Mouse (Mus musculus): ENCODE measurements around the gene Shc2. TPM values are rescaled to one million over a fixed set of nuclear protein-coding genes. Genes with fewer than 3 reads are reported as not detected.

Gene Shc2
- polyA plus RNA-seq, 1 experiment from 2014 or later: 2.6 TPM

DNA sequence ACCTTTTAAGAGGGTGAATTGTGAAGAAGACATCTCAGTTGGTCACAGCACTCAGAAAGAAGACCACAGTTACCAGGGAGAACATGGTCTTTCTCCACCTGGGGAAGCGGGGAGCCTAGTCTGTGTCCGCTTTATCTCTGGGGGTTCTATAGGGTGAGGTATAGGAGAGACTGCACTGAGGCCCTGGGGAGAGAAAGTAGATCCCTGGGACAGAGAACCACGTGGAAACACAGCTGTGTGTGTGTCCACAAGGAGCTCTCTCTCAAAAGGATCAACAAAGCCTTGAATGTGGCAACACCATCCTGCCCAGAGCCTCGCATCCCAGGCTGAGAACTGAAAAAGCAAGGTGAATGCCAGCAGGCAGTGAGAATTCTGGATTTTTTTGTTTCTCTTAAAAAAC lies 60.3 kb downstream of the Shc2 start:
- Histone ChIP-seq H3K4me2 (no peak overlapping the region), H3K36me3 (no peaks in the 10 kb centered on the region), H3K4me3 (no peak overlapping the region), H3K27ac (replicated peaks) (no peak overlapping the region), H3K9me3 (no peaks in the 10 kb centered on the region), H3K9ac (no peak overlapping the region), H3K4me1 (no peaks in the 10 kb centered on the region), H3K27me3 (replicated peaks) (peaks cover 13% of the 10 kb centered on the region)
- no peak for ATAC-seq (ENCODE audit: extremely low read depth, insufficient number of reproducible peaks, low FRiP score, low TSS enrichment)
- WGBS: 64% methylated on average over 4 of the region's 4 CpGs

DNA sequence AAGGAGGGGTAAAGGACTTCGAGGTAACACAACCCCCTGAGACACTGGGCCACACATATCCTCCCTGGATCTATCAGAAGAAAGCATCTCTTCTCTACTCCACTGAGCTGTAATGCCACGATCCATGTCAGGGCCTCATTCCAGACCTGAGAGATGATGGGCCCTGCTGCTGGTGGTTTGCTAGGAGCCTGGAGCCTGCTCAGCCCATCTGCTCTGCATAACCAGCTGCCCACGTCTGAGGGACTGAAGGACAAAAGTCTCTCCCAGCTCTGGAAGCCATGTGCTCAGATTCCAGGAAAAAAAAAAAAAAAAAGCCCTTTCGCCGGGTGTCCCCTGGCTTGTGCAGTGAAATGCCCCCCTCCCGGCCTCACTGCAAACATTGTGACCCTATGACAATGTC lies 62.0 kb downstream of the Shc2 start:
- Histone ChIP-seq H3K4me3 (no peak overlapping the region), H3K27me3 (replicated peaks) (peaks cover 13% of the 10 kb centered on the region), H3K36me3 (no peaks in the 10 kb centered on the region), H3K9ac (no peak overlapping the region), H3K27ac (replicated peaks) (no peak overlapping the region), H3K4me2 (no peak overlapping the region), H3K9me3 (no peaks in the 10 kb centered on the region), H3K4me1 (no peaks in the 10 kb centered on the region)
- 60% methylated on average over 6 of the region's 6 CpGs for WGBS
- ATAC-seq (ENCODE audit: extremely low read depth, insufficient number of reproducible peaks, low FRiP score, low TSS enrichment): no peak

DNA sequence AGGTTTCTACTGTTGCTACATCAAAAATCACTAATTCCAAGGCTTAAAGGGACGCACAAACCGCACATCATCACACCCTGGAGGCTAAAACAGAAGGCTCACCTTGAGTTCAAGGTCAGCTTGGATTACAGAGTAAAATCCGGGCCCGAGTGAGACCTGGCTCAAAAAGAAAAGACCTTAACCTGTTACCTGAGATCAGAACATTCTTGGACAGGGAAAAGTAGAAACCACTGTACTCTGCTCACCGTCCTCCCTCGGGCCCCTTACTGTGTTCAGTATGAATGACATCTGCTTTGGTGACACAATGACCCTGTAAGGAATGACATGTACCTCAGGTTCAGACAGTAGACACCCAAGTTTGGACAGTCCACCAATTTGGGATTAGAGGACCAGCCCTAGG lies 62.9 kb downstream of the Shc2 start:
- H3K27me3 ChIP-seq (replicated peaks): peaks cover 11% of the 10 kb centered on the region
- no peaks in the 10 kb centered on the region for H3K36me3 ChIP-seq
- no peaks in the 10 kb centered on the region for H3K4me1 ChIP-seq
- H3K4me3 ChIP-seq: no peak overlapping the region
- no peak overlapping the region for H3K4me2 ChIP-seq
- WGBS: 81% methylated on average over 6 of the region's 6 CpGs
- ATAC-seq (ENCODE audit: extremely low read depth, insufficient number of reproducible peaks, low FRiP score, low TSS enrichment): no peak
- no peak overlapping the region for H3K9ac ChIP-seq
- H3K27ac ChIP-seq (replicated peaks): no peak overlapping the region
- no peaks in the 10 kb centered on the region for H3K9me3 ChIP-seq

DNA sequence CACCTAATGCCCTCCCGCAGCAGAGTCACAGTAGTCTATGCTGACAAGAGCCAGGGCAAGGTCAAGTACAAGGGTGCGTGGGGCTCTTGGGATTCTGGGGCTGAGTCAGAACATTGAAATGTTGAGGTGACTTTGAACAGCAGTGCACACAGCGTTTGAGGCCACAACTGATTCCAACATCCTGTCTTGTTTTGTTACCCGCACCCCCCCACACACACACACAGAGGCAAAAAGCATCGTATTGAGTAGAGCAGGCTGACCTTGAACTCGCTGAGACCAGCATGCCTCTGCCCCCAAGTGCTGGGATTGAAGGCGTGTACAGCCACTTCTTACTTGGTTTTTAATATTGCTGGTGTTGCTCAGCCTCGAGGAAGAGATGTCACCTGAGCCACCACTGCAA lies 63.4 kb downstream of the Shc2 start:
- Histone ChIP-seq H3K27me3 (replicated peaks) (peaks cover 6% of the 10 kb centered on the region), H3K4me2 (no peak overlapping the region), H3K27ac (replicated peaks) (no peak overlapping the region), H3K9ac (no peak overlapping the region), H3K9me3 (no peaks in the 10 kb centered on the region), H3K4me1 (no peaks in the 10 kb centered on the region), H3K4me3 (no peak overlapping the region), H3K36me3 (no peaks in the 10 kb centered on the region)
- ATAC-seq (ENCODE audit: extremely low read depth, insufficient number of reproducible peaks, low FRiP score, low TSS enrichment): no peak
- WGBS: 69% methylated on average over 8 of the region's 8 CpGs

GRCm38 (mm10) chr10:79573611-79574010 lies 64.1 kb downstream of the Shc2 start:
- whole genome bisulfite sequencing: 76% methylated on average over 6 of the region's 6 CpGs
- Histone ChIP-seq H3K4me1 (no peaks in the 10 kb centered on the region), H3K4me3 (no peak overlapping the region), H3K27ac (replicated peaks) (no peak overlapping the region), H3K27me3 (replicated peaks) (peaks cover under 1% of the 10 kb centered on the region; the same call in 1 of the 2 replicates), H3K9me3 (no peaks in the 10 kb centered on the region), H3K36me3 (no peaks in the 10 kb centered on the region), H3K9ac (no peak overlapping the region), H3K4me2 (no peak overlapping the region)
- no peak for ATAC-seq (ENCODE audit: extremely low read depth, insufficient number of reproducible peaks, low FRiP score, low TSS enrichment)

- no peak overlapping the region for H3K27ac ChIP-seq (replicated peaks)
- no peak overlapping the region for H3K4me2 ChIP-seq
- no peak overlapping the region for H3K9ac ChIP-seq
- H3K4me3 ChIP-seq: no peak overlapping the region
- 87% methylated on average over 2 of the region's 2 CpGs for WGBS
- no peaks in the 10 kb centered on the region for H3K36me3 ChIP-seq
- no peaks in the 10 kb centered on the region for H3K27me3 ChIP-seq (replicated peaks)
- no peaks in the 10 kb centered on the region for H3K4me1 ChIP-seq
- H3K9me3 ChIP-seq: 0 out of 2 replicates have a peak, but pooled peaks cover 4% of the 10 kb centered on the region
- ATAC-seq (ENCODE audit: extremely low read depth, insufficient number of reproducible peaks, low FRiP score, low TSS enrichment): no peak
Measured at GRCm38 (mm10) chr10:79571314-79571713, 66.4 kb downstream of the Shc2 start.

DNA sequence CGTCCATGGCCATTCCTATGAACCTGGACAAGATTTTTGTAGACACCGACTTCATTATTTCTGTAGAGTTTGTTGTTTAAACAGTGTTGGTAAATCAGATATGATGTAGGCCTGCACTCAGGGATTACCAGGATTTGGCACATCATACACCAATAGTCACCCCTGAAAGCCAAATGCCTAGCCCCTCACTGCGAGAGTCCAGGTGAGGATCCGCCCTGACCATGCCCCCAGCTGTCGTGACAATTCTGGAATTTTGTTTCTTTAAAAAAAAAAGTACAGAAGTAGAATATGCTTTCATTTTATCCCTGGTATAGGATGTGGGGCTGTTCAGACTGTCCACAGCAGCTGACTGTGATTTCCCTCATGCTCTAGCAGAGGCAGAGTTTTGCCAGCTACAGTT lies 67.8 kb downstream of the Shc2 start:
- Histone ChIP-seq H3K27ac (replicated peaks) (no peak overlapping the region), H3K36me3 (no peaks in the 10 kb centered on the region), H3K27me3 (replicated peaks) (no peaks in the 10 kb centered on the region), H3K4me2 (no peak overlapping the region), H3K9ac (no peak overlapping the region), H3K4me3 (no peak overlapping the region), H3K9me3 (peaks cover 9% of the 10 kb centered on the region), H3K4me1 (no peaks in the 10 kb centered on the region)
- ATAC-seq (ENCODE audit: extremely low read depth, insufficient number of reproducible peaks, low FRiP score, low TSS enrichment): no peak
- 83% methylated on average over 5 of the region's 5 CpGs for WGBS

Other genes with a start within 250 kb of the Shc2 start
- gene Vmn2r83, start 169.2 kb downstream of the Shc2 start, polyA plus RNA-seq (2015; fragmentation: Nextera tagmentation; extraction: Ambion mirVana): not detected in 2 replicates
- 10.9 and 13.1 TPM in 2 replicates for gene Plpp2, start 104.1 kb downstream of the Shc2 start, polyA plus RNA-seq (2015; fragmentation: Nextera tagmentation; extraction: Ambion mirVana)
- 32.9 and 33.5 TPM in 2 replicates for gene Mier2, start 82.7 kb downstream of the Shc2 start, polyA plus RNA-seq (2015; fragmentation: Nextera tagmentation; extraction: Ambion mirVana)
- gene Theg, start 50.6 kb downstream of the Shc2 start, polyA plus RNA-seq (2015; fragmentation: Nextera tagmentation; extraction: Ambion mirVana): not detected in 2 replicates
- gene C2cd4c, start 23.9 kb downstream of the Shc2 start, polyA plus RNA-seq (2015; fragmentation: Nextera tagmentation; extraction: Ambion mirVana): not detected in 2 replicates
- gene Odf3l2, start 7.8 kb upstream of the Shc2 start, polyA plus RNA-seq (2015; fragmentation: Nextera tagmentation; extraction: Ambion mirVana): not detected in 2 replicates
- 0.82 and 1.2 TPM in 2 replicates for gene Madcam1, start 26.6 kb upstream of the Shc2 start, polyA plus RNA-seq (2015; fragmentation: Nextera tagmentation; extraction: Ambion mirVana)
- gene Tpgs1, start 31.5 kb upstream of the Shc2 start, polyA plus RNA-seq (2015; fragmentation: Nextera tagmentation; extraction: Ambion mirVana): 41.4 and 43.1 TPM in 2 replicates
- gene Cdc34, start 44.3 kb upstream of the Shc2 start, polyA plus RNA-seq (2015; fragmentation: Nextera tagmentation; extraction: Ambion mirVana): 122 and 136 TPM in 2 replicates
- gene Gzmm, start 51.1 kb upstream of the Shc2 start, polyA plus RNA-seq (2015; fragmentation: Nextera tagmentation; extraction: Ambion mirVana): 0.67 and 1.0 TPM in 2 replicates
- gene Bsg, start 66.6 kb upstream of the Shc2 start, polyA plus RNA-seq (2015; fragmentation: Nextera tagmentation; extraction: Ambion mirVana): 1,093 and 1,212 TPM in 2 replicates
- 0.06 and 0.09 TPM in 2 replicates for gene Hcn2, start 78.7 kb upstream of the Shc2 start, polyA plus RNA-seq (2015; fragmentation: Nextera tagmentation; extraction: Ambion mirVana)
- 30.2 and 30.9 TPM in 2 replicates for gene Polrmt, start 108.7 kb upstream of the Shc2 start, polyA plus RNA-seq (2015; fragmentation: Nextera tagmentation; extraction: Ambion mirVana)
- gene Fgf22, start 117.2 kb upstream of the Shc2 start, polyA plus RNA-seq (2015; fragmentation: Nextera tagmentation; extraction: Ambion mirVana): 0.17 TPM in 1 of 2 replicates, not detected in the other
- 61.4 and 66.3 TPM in 2 replicates for gene Rnf126, start 129.0 kb upstream of the Shc2 start, polyA plus RNA-seq (2015; fragmentation: Nextera tagmentation; extraction: Ambion mirVana)
- 23.8 and 27.3 TPM in 2 replicates for gene Fstl3, start 139.4 kb upstream of the Shc2 start, polyA plus RNA-seq (2015; fragmentation: Nextera tagmentation; extraction: Ambion mirVana)
- gene Prss57, start 153.0 kb upstream of the Shc2 start, polyA plus RNA-seq (2015; fragmentation: Nextera tagmentation; extraction: Ambion mirVana): 0.51 TPM in 1 of 2 replicates, not detected in the other
- gene Palm, start 155.7 kb upstream of the Shc2 start, polyA plus RNA-seq (2015; fragmentation: Nextera tagmentation; extraction: Ambion mirVana): 67.1 and 69.3 TPM in 2 replicates
- 1.2 and 1.4 TPM in 2 replicates for gene Misp, start 183.1 kb upstream of the Shc2 start, polyA plus RNA-seq (2015; fragmentation: Nextera tagmentation; extraction: Ambion mirVana)
- 122 and 141 TPM in 2 replicates for gene Ptbp1, start 216.5 kb upstream of the Shc2 start, polyA plus RNA-seq (2015; fragmentation: Nextera tagmentation; extraction: Ambion mirVana)
- gene Prtn3, start 236.6 kb upstream of the Shc2 start, polyA plus RNA-seq (2015; fragmentation: Nextera tagmentation; extraction: Ambion mirVana): 2.5 and 2.6 TPM in 2 replicates
- 15.8 and 16.4 TPM in 2 replicates for gene Plppr3, start 236.7 kb upstream of the Shc2 start, polyA plus RNA-seq (2015; fragmentation: Nextera tagmentation; extraction: Ambion mirVana)
- gene Elane, start 248.3 kb upstream of the Shc2 start, polyA plus RNA-seq (2015; fragmentation: Nextera tagmentation; extraction: Ambion mirVana): 0.25 and 0.96 TPM in 2 replicates